Mouse (Mus musculus) embryonic facial prominence, embryonic 10.5 days (tissue): ENCODE measurements at regions not wholly inside any gene's neighbourhood (a gene's known extent, or its start where the extent isn't known, plus 50 kb on each side); places are given as distances from the start of the nearest gene placed in this dataset.

Source experiments
- DNase-seq: peaks from one replicate; pipeline ENCODE4 v3.0.0-alpha.2; 2017; ENCODE audit warnings: low spot score
- H3K27ac ChIP-seq: fragments of 300-500 bp; sonication (generic); replicated peaks from 2 replicates; pipeline ENCODE4 v1.5.1; 2016; ENCODE audit warnings: mild to moderate bottlenecking
- H3K27me3 ChIP-seq: fragments of 300-500 bp; sonication (generic); replicated peaks from 2 replicates; pipeline ENCODE4 v1.6.1; 2016; ENCODE audit warnings: low read depth, mild to moderate bottlenecking; ENCODE audit not compliant: poor library complexity, severe bottlenecking
- H3K36me3 ChIP-seq: fragments of 300-500 bp; sonication (generic); replicated peaks from 2 replicates; pipeline ENCODE4 v1.6.1; 2016; ENCODE audit warnings: mild to moderate bottlenecking, moderate library complexity
- H3K4me1 ChIP-seq: fragments of 300-500 bp; sonication (generic); 2 replicates; pipeline ENCODE4 v1.6.1; 2016
- H3K4me3 ChIP-seq: fragments of 300-500 bp; sonication (generic); 2 replicates; pipeline ENCODE4 v1.5.1; 2016; ENCODE audit warnings: mild to moderate bottlenecking, moderate library complexity
- H3K9me3 ChIP-seq: fragments of 300-500 bp; sonication (generic); 2 replicates; pipeline ENCODE4 v1.6.1; 2016; ENCODE audit warnings: mild to moderate bottlenecking
- WGBS: fragments of 180-500 bp; shearing (Covaris S2); methylation state at CpG from one replicate; pipeline ENCODE4 v1.1.7; 2016; 5-methylcytosine and 5-hydroxymethylcytosine counted together

DNA sequence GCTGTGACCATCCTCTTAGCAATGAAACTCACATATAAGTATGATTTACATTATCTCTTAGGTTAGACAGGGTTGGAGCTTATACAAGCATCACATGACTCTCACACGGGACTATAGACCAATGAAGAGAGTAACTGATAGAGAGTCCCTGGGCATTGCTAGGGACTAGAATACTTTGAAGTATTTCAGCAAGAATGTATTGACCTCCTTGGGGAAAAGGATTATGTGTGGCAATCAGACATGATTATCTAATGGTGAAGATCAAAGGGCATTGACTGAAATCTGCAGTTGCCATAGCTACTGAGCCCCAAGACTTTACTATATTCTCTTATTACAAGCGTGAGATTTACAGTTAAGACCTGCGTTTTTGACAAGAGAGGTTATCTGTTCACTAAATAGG is 183.4 kb upstream of the Tas2r134 start:
- no peak for DNase-seq
- no peaks in the 10 kb centered on the region for H3K9me3 ChIP-seq
- H3K4me1 ChIP-seq: peaks cover 14% of the 10 kb centered on the region
- no peaks in the 10 kb centered on the region for H3K36me3 ChIP-seq
- no peak overlapping the region for H3K27ac ChIP-seq
- H3K4me3 ChIP-seq: no peak overlapping the region
- 59% methylated on average over 3 of the region's 3 CpGs for WGBS
- no peaks in the 10 kb centered on the region for H3K27me3 ChIP-seq

DNA sequence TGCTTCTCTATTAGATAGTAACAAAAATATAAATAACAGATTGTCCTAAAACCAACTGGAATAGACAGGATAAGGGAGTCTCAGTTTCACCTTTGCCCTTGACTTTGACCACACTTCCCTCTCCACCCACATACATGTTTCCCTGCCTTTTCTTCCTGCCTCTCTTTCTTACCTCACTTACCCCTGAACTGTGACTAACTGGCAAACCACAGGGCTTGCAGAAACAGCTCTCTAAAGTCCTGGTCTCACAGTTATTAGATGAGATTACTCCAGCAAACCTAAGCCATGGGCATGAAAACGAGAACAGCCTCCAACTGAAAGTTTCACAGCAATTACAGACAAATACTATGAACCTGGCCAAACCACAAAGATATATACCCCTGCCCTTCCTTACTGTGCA is 188.3 kb upstream of the Tas2r134 start:
- no peak for DNase-seq
- Histone ChIP-seq H3K27ac (no peak overlapping the region), H3K4me3 (no peak overlapping the region), H3K9me3 (peaks cover 3% of the 10 kb centered on the region; the same call in 1 of the 2 replicates), H3K36me3 (no peaks in the 10 kb centered on the region), H3K4me1 (peaks cover 12% of the 10 kb centered on the region), H3K27me3 (no peaks in the 10 kb centered on the region)
- WGBS: 76% methylated on average over 1 of the region's 1 CpGs

GRCm38 (mm10) chr2:51436590-51436989 is 190.7 kb upstream of the Tas2r134 start:
- Histone ChIP-seq H3K27me3 (no peaks in the 10 kb centered on the region), H3K4me1 (peaks cover 6% of the 10 kb centered on the region; the same call in 1 of the 2 replicates), H3K9me3 (peaks cover 3% of the 10 kb centered on the region; the same call in 1 of the 2 replicates), H3K27ac (no peak overlapping the region), H3K36me3 (no peaks in the 10 kb centered on the region), H3K4me3 (no peak overlapping the region)
- DNase-seq: peak; percentile 62
- 41% methylated on average over 3 of the region's 3 CpGs for WGBS

DNA sequence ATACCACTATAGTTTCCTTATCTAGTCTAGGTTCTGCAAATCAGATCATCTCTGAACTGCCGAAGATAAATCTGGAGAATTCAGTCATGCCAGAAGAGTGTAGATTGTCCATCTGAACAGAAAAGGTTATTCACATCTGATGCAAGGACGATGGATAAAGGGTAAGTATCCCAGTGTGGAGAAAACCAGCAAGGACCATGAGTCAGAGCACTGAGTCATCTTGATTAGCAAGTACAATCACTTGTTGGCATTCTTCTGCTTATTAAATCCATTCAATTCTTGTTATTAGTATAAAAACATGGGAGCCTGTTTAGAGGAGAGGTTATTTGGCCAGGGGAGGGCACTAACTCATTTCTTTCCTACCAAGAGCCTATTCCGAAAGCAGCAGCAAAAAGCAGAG is 195.7 kb upstream of the Tas2r134 start:
- WGBS: 91% methylated on average over 3 of the region's 3 CpGs
- Histone ChIP-seq H3K27me3 (no peaks in the 10 kb centered on the region), H3K36me3 (no peaks in the 10 kb centered on the region), H3K4me3 (no peak overlapping the region), H3K27ac (no peak overlapping the region), H3K9me3 (peaks cover 2% of the 10 kb centered on the region; the same call in 1 of the 2 replicates), H3K4me1 (peaks cover 6% of the 10 kb centered on the region; the same call in 1 of the 2 replicates)
- DNase-seq: no peak

DNA sequence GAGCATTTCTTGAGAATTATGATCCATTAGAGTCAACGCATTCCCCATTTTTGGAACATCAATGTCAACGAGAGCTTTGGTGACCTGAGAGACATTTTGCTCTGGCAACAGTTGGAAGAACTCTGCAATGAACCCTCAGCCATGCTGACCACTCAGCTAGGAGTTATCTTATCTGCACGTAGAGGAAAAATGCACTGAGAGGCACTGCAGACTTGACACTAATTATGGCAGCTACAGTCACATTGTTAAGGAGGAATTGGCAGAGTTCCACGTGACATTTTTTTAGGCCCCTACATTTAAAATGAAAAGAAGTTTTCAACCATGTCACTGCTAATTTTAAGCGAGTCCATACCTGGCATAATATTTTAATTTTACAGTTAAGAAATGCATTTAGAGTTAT is 197.6 kb upstream of the Tas2r134 start:
- H3K36me3 ChIP-seq: no peaks in the 10 kb centered on the region
- no peak overlapping the region for H3K27ac ChIP-seq
- no peaks in the 10 kb centered on the region for H3K4me1 ChIP-seq
- DNase-seq: no peak
- H3K27me3 ChIP-seq: no peaks in the 10 kb centered on the region
- 85% methylated on average over 5 of the region's 5 CpGs for WGBS
- no peak overlapping the region for H3K4me3 ChIP-seq
- H3K9me3 ChIP-seq: no peaks in the 10 kb centered on the region

DNA sequence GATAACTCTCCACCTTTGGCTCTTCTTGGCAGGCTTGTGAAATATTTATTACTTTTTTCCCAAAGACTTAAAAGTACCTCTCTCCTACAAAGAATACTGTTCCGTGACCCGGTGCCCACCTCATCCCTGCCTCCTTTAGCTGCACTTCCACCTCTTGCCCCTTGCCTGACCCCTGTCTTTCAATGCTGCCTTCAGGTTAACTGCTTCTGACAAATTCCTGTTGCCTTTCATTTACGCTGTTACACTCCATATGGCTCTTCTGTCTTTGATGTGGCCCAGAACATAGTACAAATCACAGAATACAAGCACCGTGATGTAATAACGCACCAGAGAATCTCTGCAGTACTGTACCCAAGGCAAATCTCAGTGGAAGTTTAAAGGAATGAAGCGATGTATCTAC is 204.9 kb upstream of the Tas2r134 start:
- peak; percentile 77 for DNase-seq
- WGBS: 33% methylated on average over 6 of the region's 6 CpGs

GRCm38 (mm10) chr2:51417908-51418690 is 209.2 kb upstream of the Tas2r134 start:
- DNase-seq: no peak
- no peak overlapping the region for H3K4me3 ChIP-seq
- H3K9me3 ChIP-seq: no peaks in the 10 kb centered on the region
- no peaks in the 10 kb centered on the region for H3K36me3 ChIP-seq
- peaks cover 16% of the 10 kb centered on the region for H3K4me1 ChIP-seq
- H3K27ac ChIP-seq: no peak overlapping the region
- WGBS: 81% methylated on average over 10 of the region's 10 CpGs
- no peaks in the 10 kb centered on the region for H3K27me3 ChIP-seq

More for the DNA sequence above, 204.9 kb upstream of the Tas2r134 start:
- H3K9me3 ChIP-seq: no peaks in the 10 kb centered on the region
- H3K4me3 ChIP-seq: no peak overlapping the region
- H3K27ac ChIP-seq: peak overlapping the region; percentile 24
- H3K27me3 ChIP-seq: no peaks in the 10 kb centered on the region
- peaks cover 26% of the 10 kb centered on the region for H3K4me1 ChIP-seq
- no peaks in the 10 kb centered on the region for H3K36me3 ChIP-seq

DNA sequence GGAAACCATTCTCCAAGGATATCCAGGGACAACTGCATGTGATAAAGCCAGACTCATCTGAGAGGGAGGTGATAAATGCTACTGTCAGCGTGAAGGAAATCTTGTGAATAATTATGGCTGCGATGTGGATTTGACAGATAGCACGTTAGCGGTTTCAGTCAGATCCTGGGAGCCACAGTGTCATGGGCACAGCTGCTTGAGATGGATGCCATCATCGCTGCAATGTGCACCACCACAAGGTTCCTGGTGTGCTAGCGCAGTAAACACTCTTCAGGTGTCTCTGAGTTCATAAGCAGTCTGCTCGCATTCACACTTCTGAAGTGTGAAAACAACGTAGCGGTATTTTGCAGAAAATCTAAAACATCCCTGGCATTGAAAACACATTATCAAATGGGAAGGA is 238.9 kb upstream of the Tas2r134 start:
- Histone ChIP-seq H3K4me1 (no peaks in the 10 kb centered on the region), H3K9me3 (no peaks in the 10 kb centered on the region), H3K27me3 (no peaks in the 10 kb centered on the region), H3K27ac (no peak overlapping the region), H3K36me3 (no peaks in the 10 kb centered on the region), H3K4me3 (no peak overlapping the region)
- WGBS: 93% methylated on average over 9 of the region's 9 CpGs
- DNase-seq: no peak

- H3K9me3 ChIP-seq: no peaks in the 10 kb centered on the region
- H3K4me3 ChIP-seq: no peak overlapping the region
- DNase-seq: no peak
- 80% methylated on average over 1 of the region's 1 CpGs for WGBS
- H3K36me3 ChIP-seq: no peaks in the 10 kb centered on the region
- H3K27me3 ChIP-seq: no peaks in the 10 kb centered on the region
- no peaks in the 10 kb centered on the region for H3K4me1 ChIP-seq
- H3K27ac ChIP-seq: no peak overlapping the region
Observed at GRCm38 (mm10) chr2:51387136-51387535, 238.2 kb upstream of the Rnd3 start.

DNA sequence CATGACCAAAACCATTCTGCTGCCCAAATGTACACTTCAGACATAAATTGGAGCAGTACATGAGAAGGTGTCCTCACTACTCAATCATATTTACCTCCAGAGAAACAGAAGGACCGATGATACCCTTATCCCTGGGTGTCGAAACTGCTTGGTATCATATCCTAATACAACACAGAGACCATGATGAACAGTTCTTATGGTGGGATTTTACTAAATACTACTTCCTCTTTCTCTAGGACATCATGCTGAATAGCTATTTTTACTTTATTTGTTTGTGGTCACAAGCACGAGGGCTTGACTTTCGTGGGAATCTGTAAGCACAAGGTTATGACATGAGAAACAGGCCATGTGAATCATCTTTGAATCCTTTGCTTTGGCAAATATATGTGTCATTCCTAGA is 227.7 kb upstream of the Rnd3 start:
- whole genome bisulfite sequencing: 90% methylated on average over 4 of the region's 4 CpGs
- no peaks in the 10 kb centered on the region for H3K27me3 ChIP-seq
- no peak overlapping the region for H3K4me3 ChIP-seq
- no peaks in the 10 kb centered on the region for H3K4me1 ChIP-seq
- no peak for DNase-seq
- no peaks in the 10 kb centered on the region for H3K36me3 ChIP-seq
- H3K27ac ChIP-seq: no peak overlapping the region
- H3K9me3 ChIP-seq: no peaks in the 10 kb centered on the region

GRCm38 (mm10) chr2:51374636-51375035 is 225.7 kb upstream of the Rnd3 start:
- no peak overlapping the region for H3K27ac ChIP-seq
- H3K4me1 ChIP-seq: no peaks in the 10 kb centered on the region
- no peak for DNase-seq
- WGBS: 90% methylated on average over 6 of the region's 6 CpGs
- H3K27me3 ChIP-seq: no peaks in the 10 kb centered on the region
- no peaks in the 10 kb centered on the region for H3K36me3 ChIP-seq
- no peak overlapping the region for H3K4me3 ChIP-seq
- no peaks in the 10 kb centered on the region for H3K9me3 ChIP-seq

DNA sequence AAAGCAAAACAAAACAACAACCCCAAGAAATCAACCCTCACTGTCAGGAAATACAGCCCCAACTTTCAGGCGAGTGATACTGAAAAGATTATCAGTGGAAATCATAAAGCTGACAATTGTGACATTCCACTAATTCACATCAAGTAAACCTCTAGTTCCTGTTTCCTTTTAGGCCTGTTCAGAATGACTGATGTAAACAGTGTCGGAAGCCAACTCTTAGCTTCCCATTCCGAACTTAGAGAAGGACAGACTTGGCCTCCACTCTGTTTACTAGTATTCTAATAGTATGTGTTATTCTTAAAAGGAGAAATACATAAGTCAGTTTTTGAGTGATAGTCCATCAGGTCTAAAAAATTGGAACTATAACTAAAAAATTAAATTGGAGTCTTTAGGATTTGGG is 223.9 kb upstream of the Rnd3 start:
- H3K36me3 ChIP-seq: no peaks in the 10 kb centered on the region
- WGBS: 86% methylated on average over 3 of the region's 3 CpGs
- H3K27ac ChIP-seq: no peak overlapping the region
- DNase-seq: no peak
- no peaks in the 10 kb centered on the region for H3K4me1 ChIP-seq
- H3K9me3 ChIP-seq: no peaks in the 10 kb centered on the region
- no peaks in the 10 kb centered on the region for H3K27me3 ChIP-seq
- H3K4me3 ChIP-seq: no peak overlapping the region

DNA sequence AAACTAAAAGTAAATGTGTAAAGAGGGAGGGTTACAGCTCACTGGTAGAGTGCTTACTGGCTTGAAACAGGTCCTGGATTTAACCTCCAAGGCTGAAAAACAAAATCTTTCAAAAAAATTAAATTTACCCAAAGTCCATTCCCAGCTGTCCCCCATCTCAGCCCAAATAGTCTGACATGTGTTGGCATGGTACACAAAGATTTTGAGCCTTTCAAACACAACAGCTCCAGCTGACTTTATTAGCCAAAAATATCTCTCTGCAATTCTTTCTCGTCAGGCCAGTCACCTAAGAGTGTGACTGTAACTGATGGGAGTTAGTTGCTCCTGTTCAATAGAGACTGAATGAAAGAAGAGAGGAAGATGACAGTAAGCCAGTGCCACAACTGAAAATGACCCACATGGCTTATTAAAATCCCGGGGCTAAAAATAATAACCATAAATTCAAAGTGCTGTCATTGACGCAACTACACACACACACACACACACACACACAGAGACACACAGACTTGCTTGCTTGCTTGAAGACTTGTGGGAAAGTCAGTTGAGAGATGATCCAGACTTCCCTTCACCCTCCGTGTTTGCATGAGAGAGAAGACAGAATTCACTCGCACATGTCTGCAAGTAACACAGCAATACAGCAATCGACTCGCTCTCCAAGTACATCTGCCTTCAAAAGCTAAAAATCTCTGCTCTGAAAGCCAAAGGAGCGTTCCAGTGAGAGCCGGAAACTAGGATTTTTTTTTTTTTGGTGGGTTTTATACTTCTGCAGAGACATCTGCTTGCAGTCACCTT is 214.1 kb upstream of the Rnd3 start:
- WGBS: 84% methylated on average over 9 of the region's 9 CpGs

More for the DNA sequence above, 214.1 kb upstream of the Rnd3 start:
- H3K4me1 ChIP-seq: peaks cover 8% of the 10 kb centered on the region; the same call in 1 of the 2 replicates
- no peaks in the 10 kb centered on the region for H3K36me3 ChIP-seq
- no peaks in the 10 kb centered on the region for H3K9me3 ChIP-seq
- no peaks in the 10 kb centered on the region for H3K27me3 ChIP-seq
- H3K27ac ChIP-seq: no peak overlapping the region
- no peak overlapping the region for H3K4me3 ChIP-seq
- no peak for DNase-seq
